Mouse (Mus musculus): ENCODE measurements around the gene Veph1. TPM values are rescaled to one million over a fixed set of nuclear protein-coding genes. Genes with fewer than 3 reads are reported as not detected.

Veph1 gene
- polyA plus RNA-seq, 1 experiment, result not detected

GRCm38 (mm10) chr3:66007632-66008401, 288.8 kb downstream of the Veph1 start:
- H3K27ac ChIP-seq (ENCODE audit: insufficient read depth, low read length), result no peak overlapping the region
- 81% methylated on average over 3 of the region's 3 CpGs for WGBS
- H3K27me3 ChIP-seq (ENCODE audit: control insufficient read depth, insufficient read depth, low read length), result no peaks in the 10 kb centered on the region
- H3K4me3 ChIP-seq (ENCODE audit: extremely low read depth, insufficient read depth, insufficient read length), result no peak overlapping the region
- H3K4me1 ChIP-seq (ENCODE audit: control insufficient read depth, insufficient read depth, insufficient read length), result no peaks in the 10 kb centered on the region
- DNase-seq (ENCODE audit: low read depth in 1 of 2, low spot score in 2 of 2), result no peak
- TF ChIP-seq POLR2A (IDR thresholded peaks at IDR 0.05; ENCODE audit: low read depth, low read length) (no peak), CTCF (IDR thresholded peaks at IDR 0.05; ENCODE audit: extremely low read depth, insufficient read depth, insufficient read length, insufficient replicate concordance) (no peak)
- no peaks in the 10 kb centered on the region for H3K36me3 ChIP-seq (ENCODE audit: control insufficient read depth, insufficient read depth, low read length)

GRCm38 (mm10) chr3:66004989-66005388, 291.6 kb downstream of the Veph1 start:
- Histone ChIP-seq H3K27me3 (ENCODE audit: control insufficient read depth, insufficient read depth, low read length) (no peaks in the 10 kb centered on the region), H3K36me3 (ENCODE audit: control insufficient read depth, insufficient read depth, low read length) (no peaks in the 10 kb centered on the region), H3K4me3 (ENCODE audit: extremely low read depth, insufficient read depth, insufficient read length) (no peak overlapping the region), H3K27ac (ENCODE audit: insufficient read depth, low read length) (no peak overlapping the region), H3K4me1 (ENCODE audit: control insufficient read depth, insufficient read depth, insufficient read length) (no peaks in the 10 kb centered on the region)
- DNase-seq (ENCODE audit: low read depth in 1 of 2, low spot score in 2 of 2), result no peak
- 69% methylated on average over 4 of the region's 4 CpGs for WGBS
- TF ChIP-seq CTCF (IDR thresholded peaks at IDR 0.05; ENCODE audit: extremely low read depth, insufficient read depth, insufficient read length, insufficient replicate concordance) (no peak), POLR2A (IDR thresholded peaks at IDR 0.05; ENCODE audit: low read depth, low read length) (no peak)

GRCm38 (mm10) chr3:66004220-66004951, 292.3 kb downstream of the Veph1 start:
- Histone ChIP-seq H3K36me3 (ENCODE audit: control insufficient read depth, insufficient read depth, low read length) (no peaks in the 10 kb centered on the region), H3K4me1 (ENCODE audit: control insufficient read depth, insufficient read depth, insufficient read length) (no peaks in the 10 kb centered on the region), H3K4me3 (ENCODE audit: extremely low read depth, insufficient read depth, insufficient read length) (no peak overlapping the region), H3K27me3 (ENCODE audit: control insufficient read depth, insufficient read depth, low read length) (no peaks in the 10 kb centered on the region), H3K27ac (ENCODE audit: insufficient read depth, low read length) (no peak overlapping the region)
- no peak for DNase-seq (ENCODE audit: low read depth in 1 of 2, low spot score in 2 of 2)
- 15% methylated on average over 7 of the region's 7 CpGs for WGBS
- TF ChIP-seq POLR2A (IDR thresholded peaks at IDR 0.05; ENCODE audit: low read depth, low read length) (no peak), CTCF (IDR thresholded peaks at IDR 0.05; ENCODE audit: extremely low read depth, insufficient read depth, insufficient read length, insufficient replicate concordance) (no peak)

Other genes starting within 250 kb of the Veph1 start
- gene Ptx3, start 76.9 kb downstream of the Veph1 start, polyA plus RNA-seq (2012; rRNA removed), result not detected in 2 replicates

All from spleen, adult 2 months (tissue).